Mouse (Mus musculus): Measurements from ENCODE around the gene Ltbp1. TPM values are rescaled to one million over a fixed set of nuclear protein-coding genes. Genes with fewer than 3 reads are reported as not detected.
A peak's percentile ranks its signal among the peaks of the same experiment; 100 is the strongest.

The Ltbp1 gene
- polyA plus RNA-seq, 1 experiment = 27.7 TPM

GRCm38 (mm10) chr17:75172685-75173205 lies 167.4 kb downstream of the Ltbp1 start:
- no peak for DNase-seq
- TF ChIP-seq POLR2A (IDR thresholded peaks at IDR 0.05; ENCODE audit: borderline replicate concordance, extremely low read depth, low read depth, low read length) (no peak), CTCF (IDR thresholded peaks at IDR 0.05; ENCODE audit: insufficient read depth, low read length) (no peak)
- H3K4me3 ChIP-seq (replicated peaks; ENCODE audit: extremely low read depth, low read depth, low read length) = no peak overlapping the region
- WGBS = 87% methylated on average over 7 of the region's 7 CpGs
- no peaks in the 10 kb centered on the region for H3K4me1 ChIP-seq (ENCODE audit: control insufficient read depth, insufficient read depth, low read length)

- no peaks in the 10 kb centered on the region for H3K4me1 ChIP-seq (ENCODE audit: control insufficient read depth, insufficient read depth, low read length)
- 76% methylated on average over 3 of the region's 3 CpGs for WGBS
- TF ChIP-seq CTCF (IDR thresholded peaks at IDR 0.05; ENCODE audit: insufficient read depth, low read length) = no peak
- TF ChIP-seq POLR2A (IDR thresholded peaks at IDR 0.05; ENCODE audit: borderline replicate concordance, extremely low read depth, low read depth, low read length) = no peak
- no peak overlapping the region for H3K4me3 ChIP-seq (replicated peaks; ENCODE audit: extremely low read depth, low read depth, low read length)
- no peak for DNase-seq
Measured at GRCm38 (mm10) chr17:75174501-75174900, 169.1 kb downstream of the Ltbp1 start.

- 36% methylated on average over 24 of the region's 24 CpGs for WGBS
- TF ChIP-seq CTCF (IDR thresholded peaks at IDR 0.05; ENCODE audit: insufficient read depth, low read length) (no peak), POLR2A (IDR thresholded peaks at IDR 0.05; ENCODE audit: borderline replicate concordance, extremely low read depth, low read depth, low read length) (no peak; the same call in 1 of the 2 replicates)
- peak; percentile 33 for DNase-seq
Measured at GRCm38 (mm10) chr17:75177920-75178867, 172.8 kb downstream of the Ltbp1 start.

GRCm38 (mm10) chr17:75179001-75179400 lies 173.6 kb downstream of the Ltbp1 start:
- DNase-seq = no peak
- WGBS = 46% methylated on average over 8 of the region's 8 CpGs

More at GRCm38 (mm10) chr17:75177920-75178867, 172.8 kb downstream of the Ltbp1 start:
- H3K4me1 ChIP-seq (ENCODE audit: control insufficient read depth, insufficient read depth, low read length) = peaks cover 4% of the 10 kb centered on the region
- peak overlapping the region; percentile 44 for H3K4me3 ChIP-seq (replicated peaks; ENCODE audit: extremely low read depth, low read depth, low read length)

GRCm38 (mm10) chr17:75180301-75180700 lies 174.9 kb downstream of the Ltbp1 start:
- peak overlapping the region; percentile 30 for H3K4me3 ChIP-seq (replicated peaks; ENCODE audit: extremely low read depth, low read depth, low read length)
- TF ChIP-seq POLR2A (IDR thresholded peaks at IDR 0.05; ENCODE audit: borderline replicate concordance, extremely low read depth, low read depth, low read length) (no peak), CTCF (IDR thresholded peaks at IDR 0.05; ENCODE audit: insufficient read depth, low read length) (no peak)
- DNase-seq = no peak
- H3K4me1 ChIP-seq (ENCODE audit: control insufficient read depth, insufficient read depth, low read length) = peaks cover 4% of the 10 kb centered on the region
- WGBS = 76% methylated on average over 4 of the region's 4 CpGs

More at GRCm38 (mm10) chr17:75179001-75179400, 173.6 kb downstream of the Ltbp1 start:
- peaks cover 4% of the 10 kb centered on the region for H3K4me1 ChIP-seq (ENCODE audit: control insufficient read depth, insufficient read depth, low read length)
- TF ChIP-seq POLR2A (IDR thresholded peaks at IDR 0.05; ENCODE audit: borderline replicate concordance, extremely low read depth, low read depth, low read length) (no peak), CTCF (IDR thresholded peaks at IDR 0.05; ENCODE audit: insufficient read depth, low read length) (no peak)
- peak overlapping the region; percentile 58 for H3K4me3 ChIP-seq (replicated peaks; ENCODE audit: extremely low read depth, low read depth, low read length)

- peaks cover 4% of the 10 kb centered on the region for H3K4me1 ChIP-seq (ENCODE audit: control insufficient read depth, insufficient read depth, low read length)
- TF ChIP-seq POLR2A (IDR thresholded peaks at IDR 0.05; ENCODE audit: borderline replicate concordance, extremely low read depth, low read depth, low read length) (no peak), CTCF (IDR thresholded peaks at IDR 0.05; ENCODE audit: insufficient read depth, low read length) (no peak)
- DNase-seq = no peak
- 17% methylated on average over 12 of the region's 12 CpGs for WGBS
- peak overlapping the region; percentile 52 for H3K4me3 ChIP-seq (replicated peaks; ENCODE audit: extremely low read depth, low read depth, low read length)
Measured at GRCm38 (mm10) chr17:75180956-75181588, 175.7 kb downstream of the Ltbp1 start.

- Histone ChIP-seq H3K4me3 (replicated peaks; ENCODE audit: extremely low read depth, low read depth, low read length) (no peak overlapping the region), H3K4me1 (ENCODE audit: control insufficient read depth, insufficient read depth, low read length) (peaks cover 4% of the 10 kb centered on the region)
- no peak for DNase-seq
- WGBS = 83% methylated on average over 14 of the region's 14 CpGs
- no peak for TF ChIP-seq CTCF (IDR thresholded peaks at IDR 0.05; ENCODE audit: insufficient read depth, low read length)
- no peak for TF ChIP-seq POLR2A (IDR thresholded peaks at IDR 0.05; ENCODE audit: borderline replicate concordance, extremely low read depth, low read depth, low read length)
Measured at GRCm38 (mm10) chr17:75182319-75183001, 177.1 kb downstream of the Ltbp1 start.

- TF ChIP-seq CTCF (IDR thresholded peaks at IDR 0.05; ENCODE audit: insufficient read depth, low read length) = no peak
- no peak for TF ChIP-seq POLR2A (IDR thresholded peaks at IDR 0.05; ENCODE audit: borderline replicate concordance, extremely low read depth, low read depth, low read length)
- peaks cover under 1% of the 10 kb centered on the region for H3K4me1 ChIP-seq (ENCODE audit: control insufficient read depth, insufficient read depth, low read length)
- no peak overlapping the region for H3K4me3 ChIP-seq (replicated peaks; ENCODE audit: extremely low read depth, low read depth, low read length)
- no peak for DNase-seq
- WGBS = 91% methylated on average over 8 of the region's 8 CpGs
Measured at GRCm38 (mm10) chr17:75186732-75187509, 181.6 kb downstream of the Ltbp1 start.
